Mouse (Mus musculus) olfactory bulb, adult 2 months (tissue): ENCODE data around the gene Olfr653.

Source experiments
- CTCF ChIP-seq: fragments of 200-500 bp; IDR thresholded peaks from 2 replicates; pipeline ENCODE4 v1.5.1; 2012; ENCODE audit warnings: low read depth, mild to moderate bottlenecking, low read length, moderate library complexity; ENCODE audit not compliant: insufficient read depth
- POLR2A ChIP-seq: fragments of 200-500 bp; IDR thresholded peaks from 2 replicates; pipeline ENCODE4 v1.6.1; 2012; ENCODE audit warnings: mild to moderate bottlenecking, low read depth, low read length, moderate library complexity; ENCODE audit not compliant: insufficient read depth

GRCm38 (mm10) chr7:104603173-104603572, 26.1 kb downstream of the Olfr653 start:
- TF ChIP-seq CTCF (no peak), POLR2A (no peak)
